In genomic region chr10:8577642-8578356, GRCm38 (mm10) we compare ENCODE assay signal across 22 mouse cellular contexts. TPM values are rescaled to one million over a fixed set of nuclear protein-coding genes. Genes with fewer than 3 reads are reported as not detected.
A peak's percentile ranks its signal among the peaks of the same experiment; 100 is the strongest.
DNase-seq lines count a peak whose midpoint lies in the region; ATAC-seq and TF ChIP-seq lines count a peak whose summit lies in the region.
"Had no signal": no experiment of that assay in that cellular context is flagged by ENCODE, and none has a peak within 500 bp of the region (broad histone marks: within the 10 kb centered on the region; RNA-seq: fewer than 3 reads in every experiment).

No protein-coding gene starts in this region.

- no peaks in the 10 kb centered on the region for H3K9me3 ChIP-seq in hindbrain, postnatal 0 days (ENCODE audit: low read length)
- H3K9me3 ChIP-seq in hindbrain, embryonic 14.5 days (ENCODE audit: control insufficient read depth, low read length): no peaks in the 10 kb centered on the region
- no peaks in the 10 kb centered on the region for H3K9me3 ChIP-seq in intestine, embryonic 16.5 days (ENCODE audit: control insufficient read depth, low read length)
- H3K9me3 ChIP-seq: limb, embryonic 13.5 days; midbrain, embryonic 15.5 days had no signal

- ATAC-seq in hindbrain, postnatal 0 days: 0 out of 2 replicates have a peak, but pooled peaks have one; percentile 53
- ATAC-seq in hindbrain, embryonic 14.5 days (ENCODE audit: low FRiP score): no peak
- no peak for ATAC-seq in inflammation-experienced regulatory T-cells, adult 6 months
- ATAC-seq in intestine, embryonic 16.5 days: no peak
- ATAC-seq: hindbrain, embryonic 16.5 days; lung, postnatal 0 days; midbrain, embryonic 15.5 days had no signal

- WGBS in hindbrain, postnatal 0 days: 68% methylated on average over 6 of the region's 6 CpGs
- WGBS in hindbrain, embryonic 14.5 days: 87% methylated on average over 6 of the region's 6 CpGs
- WGBS in intestine, embryonic 16.5 days: 85% methylated on average over 6 of the region's 6 CpGs

- H3K27me3 ChIP-seq in hindbrain, postnatal 0 days (ENCODE audit: insufficient read depth, low read length): no peaks in the 10 kb centered on the region
- no peaks in the 10 kb centered on the region for H3K27me3 ChIP-seq in hindbrain, embryonic 14.5 days (ENCODE audit: control insufficient read depth, insufficient read depth, low read length)
- no peaks in the 10 kb centered on the region for H3K27me3 ChIP-seq in intestine, embryonic 16.5 days (replicated peaks; ENCODE audit: control insufficient read depth, insufficient read depth, low read length)
- H3K27me3 ChIP-seq: heart, embryonic 13.5 days; limb, embryonic 13.5 days; midbrain, embryonic 15.5 days had no signal

- no peak overlapping the region for H3K9ac ChIP-seq in hindbrain, postnatal 0 days (replicated peaks; ENCODE audit: low read length)
- H3K9ac ChIP-seq in hindbrain, embryonic 14.5 days: no peak overlapping the region
- no peak overlapping the region for H3K9ac ChIP-seq in intestine, embryonic 16.5 days (ENCODE audit: low read depth, low read length)
- H3K9ac ChIP-seq: heart, embryonic 13.5 days; limb, embryonic 13.5 days; liver, embryonic 14.5 days; midbrain, embryonic 15.5 days had no signal

- peak; percentile 6 for DNase-seq in cerebellum, adult 9-11 months
- no peak for DNase-seq in cerebellum, adult 11 months
- peak; percentile 27 for DNase-seq in hindbrain, postnatal 0 days (ENCODE audit: low spot score)
- no peak for DNase-seq in hindbrain, embryonic 14.5 days (ENCODE audit: low spot score)
- peak; percentile 43 for DNase-seq in brain, adult 2 months (ENCODE audit: low read depth, low spot score)
- DNase-seq in layer of hippocampus, adult 2 months (ENCODE audit: low spot score in 2 of 2): no peak
- DNase-seq: heart, postnatal 36 days; kidney, adult 2 months; kidney, postnatal 14 days; thymus, postnatal 36 days had no signal

- no peaks in the 10 kb centered on the region for H3K4me1 ChIP-seq in hindbrain, postnatal 0 days (ENCODE audit: insufficient read depth, low read length)
- H3K4me1 ChIP-seq in hindbrain, embryonic 14.5 days (replicated peaks; ENCODE audit: control insufficient read depth, insufficient read depth, low read length): no peaks in the 10 kb centered on the region
- H3K4me1 ChIP-seq in intestine, embryonic 16.5 days (ENCODE audit: control insufficient read depth, insufficient read depth, low read length): no peaks in the 10 kb centered on the region
- H3K4me1 ChIP-seq: embryonic facial prominence, embryonic 10.5 days; heart, embryonic 13.5 days; limb, embryonic 13.5 days; midbrain, embryonic 15.5 days had no signal

- H3K4me3 ChIP-seq in hindbrain, postnatal 0 days (ENCODE audit: low read length): no peak overlapping the region
- no peak overlapping the region for H3K4me3 ChIP-seq in hindbrain, embryonic 14.5 days (replicated peaks; ENCODE audit: low read length)
- no peak overlapping the region for H3K4me3 ChIP-seq in layer of hippocampus, adult 2 months
- H3K4me3 ChIP-seq in intestine, embryonic 16.5 days (ENCODE audit: low read length): no peak overlapping the region
- H3K4me3 ChIP-seq: embryonic facial prominence, embryonic 10.5 days; erythroblast, embryonic 14.5 days; heart, embryonic 13.5 days; left cerebral cortex, adult 2 months; limb, embryonic 13.5 days; midbrain, embryonic 15.5 days had no signal

- H3K27ac ChIP-seq in hindbrain, postnatal 0 days: no peak overlapping the region
- H3K27ac ChIP-seq in hindbrain, embryonic 14.5 days: no peak overlapping the region
- 0 out of 2 replicates have a peak overlapping the region, but pooled peaks have one; percentile 28 for H3K27ac ChIP-seq in layer of hippocampus, adult 2 months
- H3K27ac ChIP-seq in intestine, embryonic 16.5 days (ENCODE audit: low read length): no peak overlapping the region
- H3K27ac ChIP-seq: embryonic facial prominence, embryonic 10.5 days; heart, embryonic 13.5 days; left cerebral cortex, adult 2 months; limb, embryonic 13.5 days; liver, embryonic 14.5 days; midbrain, embryonic 15.5 days had no signal

- no peak overlapping the region for H3K4me2 ChIP-seq in hindbrain, postnatal 0 days (ENCODE audit: low read depth, low read length)
- H3K4me2 ChIP-seq in hindbrain, embryonic 14.5 days (replicated peaks): no peak overlapping the region
- H3K4me2 ChIP-seq in intestine, embryonic 16.5 days (ENCODE audit: low read depth, low read length): no peak overlapping the region
- H3K4me2 ChIP-seq: heart, embryonic 13.5 days; limb, embryonic 13.5 days; midbrain, embryonic 15.5 days had no signal

- no peak for TF ChIP-seq CTCF in hindbrain, postnatal 0 days (IDR thresholded peaks at IDR 0.05; ENCODE audit: low read depth)
- TF ChIP-seq CTCF in layer of hippocampus, adult 2 months (conservative IDR thresholded peaks at IDR 0.05): no peak

- no peaks in the 10 kb centered on the region for H3K36me3 ChIP-seq in hindbrain, postnatal 0 days (ENCODE audit: insufficient read depth, low read length)
- no peaks in the 10 kb centered on the region for H3K36me3 ChIP-seq in hindbrain, embryonic 14.5 days (replicated peaks; ENCODE audit: control insufficient read depth, insufficient read depth)
- H3K36me3 ChIP-seq in intestine, embryonic 16.5 days (ENCODE audit: control insufficient read depth, insufficient read depth, low read length): no peaks in the 10 kb centered on the region
- H3K36me3 ChIP-seq: embryonic facial prominence, embryonic 10.5 days; heart, embryonic 13.5 days; limb, embryonic 13.5 days; midbrain, embryonic 15.5 days had no signal

RNA-seq across cellular contexts. Expression of gene Ust, which starts 59.2 kb away (rescaled TPM):
- total RNA-seq in hindbrain, postnatal 0 days (2014; rRNA removed): 12.1 and 14.8 TPM in 2 replicates
- polyA plus RNA-seq in hindbrain, postnatal 0 days (2015; fragmentation: Nextera tagmentation; extraction: Ambion mirVana): 7.7 and 8.0 TPM in 2 replicates
- polyA plus RNA-seq in hindbrain, embryonic 14.5 days (2014; fragmentation: Nextera tagmentation; extraction: Ambion mirVana): 10.6 and 10.7 TPM in 2 replicates
- total RNA-seq in layer of hippocampus, adult 2 months (2021): 10 to 100 TPM; 62.3 to 64.1 TPM
- under 1 TPM; 0.16 to 0.52 (median 0.29) TPM for polyA plus RNA-seq in inflammation-experienced regulatory T-cells, adult 6 months (2017; shearing (Covaris generic))
- 2.5 and 3.3 TPM in 2 replicates for polyA plus RNA-seq in intestine, embryonic 16.5 days (2015; fragmentation: Nextera tagmentation; extraction: Ambion mirVana)
- total RNA-seq: MEL had no signal
- polyA plus RNA-seq: erythroblast, embryonic 14.5 days had no signal

Comparison
In these comparisons a context has a peak if more than half of its experiments do, and no peak if none do; other contexts are left out.
1. DNase-seq: peak in cerebellum, adult 9-11 months (single experiment), hindbrain, postnatal 0 days (single experiment) and brain, adult 2 months (single experiment); none in cerebellum, adult 11 months (single experiment), hindbrain, embryonic 14.5 days (single experiment) and layer of hippocampus, adult 2 months (0 of 2).